Mouse (Mus musculus): ENCODE measurements at regions not wholly inside any gene's neighbourhood (a gene's known extent, or its start where the extent isn't known, plus 50 kb on each side); places are given as distances from the start of the nearest gene placed in this dataset.
A peak's percentile ranks its signal among the peaks of the same experiment; 100 is the strongest.

- peak; percentile 51 for DNase-seq
- Histone ChIP-seq H3K4me3 (replicated peaks; ENCODE audit: extremely low read depth, low read depth, low read length) (no peak overlapping the region), H3K4me1 (ENCODE audit: control insufficient read depth, insufficient read depth, low read length) (no peaks in the 10 kb centered on the region)
- TF ChIP-seq POLR2A (IDR thresholded peaks at IDR 0.05; ENCODE audit: borderline replicate concordance, extremely low read depth, low read depth, low read length) (no peak), CTCF (IDR thresholded peaks at IDR 0.05; ENCODE audit: insufficient read depth, low read length) (peak; percentile 68)
- WGBS: 19% methylated on average over 16 of the region's 16 CpGs
Observed at GRCm38 (mm10) chr5:46347368-46348083, 490.1 kb upstream of the Lcorl start.

GRCm38 (mm10) chr5:46338461-46338860 is 481.0 kb upstream of the Lcorl start:
- 67% methylated on average over 2 of the region's 2 CpGs for WGBS
- Histone ChIP-seq H3K4me1 (ENCODE audit: control insufficient read depth, insufficient read depth, low read length) (no peaks in the 10 kb centered on the region), H3K4me3 (replicated peaks; ENCODE audit: extremely low read depth, low read depth, low read length) (no peak overlapping the region)
- TF ChIP-seq POLR2A (IDR thresholded peaks at IDR 0.05; ENCODE audit: borderline replicate concordance, extremely low read depth, low read depth, low read length): no peak
- no peak for TF ChIP-seq CTCF (IDR thresholded peaks at IDR 0.05; ENCODE audit: insufficient read depth, low read length)
- no peak for DNase-seq

- WGBS: 61% methylated on average over 1 of the region's 1 CpGs
- H3K4me3 ChIP-seq (replicated peaks; ENCODE audit: extremely low read depth, low read depth, low read length): no peak overlapping the region
- DNase-seq: no peak
- TF ChIP-seq CTCF (IDR thresholded peaks at IDR 0.05; ENCODE audit: insufficient read depth, low read length) (no peak), POLR2A (IDR thresholded peaks at IDR 0.05; ENCODE audit: borderline replicate concordance, extremely low read depth, low read depth, low read length) (no peak)
- no peaks in the 10 kb centered on the region for H3K4me1 ChIP-seq (ENCODE audit: control insufficient read depth, insufficient read depth, low read length)
Observed at GRCm38 (mm10) chr5:46330880-46331279, 473.5 kb upstream of the Lcorl start.
